Mouse (Mus musculus): ENCODE results near the gene Klhl32.
"Not testable (repeated sequence)": the region's sequence is repeated elsewhere in the genome, so short reads cannot be mapped to it uniquely, and the experiment has no call there.

The Klhl32 gene

DNA sequence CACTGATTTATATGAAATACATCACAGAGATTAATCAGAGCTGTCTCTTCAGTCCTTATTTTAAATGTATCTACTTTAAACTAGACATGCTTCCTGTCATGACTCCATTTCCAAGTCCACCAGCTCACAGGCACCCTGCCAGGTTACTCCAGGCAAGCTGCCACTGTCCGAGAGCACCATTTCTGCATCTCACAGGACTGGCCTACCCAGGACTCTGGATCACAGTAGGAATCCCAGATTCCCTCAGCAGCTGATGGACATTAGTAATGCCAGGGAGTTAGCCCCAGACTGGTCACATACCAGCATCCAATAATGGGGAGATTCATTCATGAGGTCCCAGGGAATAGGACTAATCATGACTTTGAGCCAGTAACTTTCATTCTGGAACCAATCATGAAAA is 54.7 kb downstream of the Klhl32 start:
- no peak for DNase-seq (ENCODE audit: low read depth, low spot score)

DNA sequence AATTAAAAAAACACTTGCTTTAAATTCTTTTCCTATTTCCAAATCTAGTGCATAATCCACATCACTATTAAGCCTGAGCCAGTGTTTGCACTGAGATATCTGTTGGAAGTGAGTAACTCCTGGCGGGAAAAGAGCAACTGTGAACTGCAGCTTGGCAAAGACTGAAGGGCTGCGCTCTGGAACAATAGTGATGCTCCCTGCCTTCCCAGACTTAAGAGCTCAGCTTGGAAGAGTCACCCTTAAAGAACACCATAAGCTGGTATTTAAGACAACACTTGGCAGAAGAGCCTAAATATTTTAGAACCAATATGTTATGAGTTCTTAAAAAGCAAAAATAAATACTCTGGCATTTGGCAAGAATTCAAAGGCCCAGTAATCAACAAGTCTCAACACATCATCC is 55.7 kb downstream of the Klhl32 start:
- DNase-seq (ENCODE audit: low read depth, low spot score), result no peak

DNA sequence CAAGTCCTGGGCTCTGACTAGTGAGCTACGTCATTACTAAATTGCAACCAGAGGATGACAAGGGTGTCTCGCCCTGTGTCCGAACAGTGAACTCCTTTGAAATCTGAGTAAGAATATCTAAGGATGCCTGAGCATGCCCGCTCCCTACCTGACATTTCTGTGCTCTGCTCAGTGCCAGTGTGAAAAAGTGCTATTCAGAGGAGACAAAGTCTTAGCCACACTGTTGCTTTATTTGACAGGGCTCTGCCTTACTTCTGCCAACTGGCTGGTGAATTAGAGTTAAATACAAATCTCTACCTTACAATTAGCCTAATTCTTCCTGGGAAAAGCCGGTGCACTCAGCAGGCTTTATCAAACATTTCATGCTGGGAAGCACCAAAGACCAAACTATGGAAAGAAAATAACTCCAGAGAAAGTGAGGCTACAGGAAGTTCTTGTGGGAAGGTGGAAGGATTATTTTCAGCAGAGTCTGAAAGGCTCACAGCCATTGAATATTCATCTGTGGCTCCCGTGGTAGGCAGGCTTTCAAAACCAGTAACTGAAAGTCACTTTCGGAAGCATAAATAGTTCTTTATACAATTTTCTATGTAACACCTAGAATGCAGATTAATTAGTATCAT is 57.1 kb downstream of the Klhl32 start:
- no peak for DNase-seq (ENCODE audit: low read depth, low spot score)

GRCm38 (mm10) chr4:24792416-24792981 is 58.4 kb downstream of the Klhl32 start:
- DNase-seq (ENCODE audit: low read depth, low spot score), result no peak

DNA sequence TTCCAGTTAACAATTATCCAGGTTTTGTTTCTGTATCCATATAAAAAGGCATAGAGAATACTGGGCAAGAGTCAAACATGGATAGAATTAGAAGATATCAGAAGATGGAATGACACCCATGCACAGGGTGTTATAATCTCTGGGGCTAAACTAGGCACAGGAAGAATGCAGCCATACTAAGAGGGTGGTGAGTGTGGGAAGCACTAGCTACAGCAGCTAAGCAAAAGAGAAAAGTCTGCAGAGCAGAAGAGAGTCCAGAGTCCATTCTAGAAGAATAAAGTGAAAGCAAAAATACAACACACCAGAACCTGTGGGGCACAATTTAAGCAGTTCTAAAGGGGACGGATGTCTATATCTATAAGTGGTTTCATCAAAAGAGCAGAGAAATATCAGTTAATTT is 61.6 kb downstream of the Klhl32 start:
- no peak for DNase-seq (ENCODE audit: low read depth, low spot score)

- no peak for DNase-seq (ENCODE audit: low read depth, low spot score)
Observed at GRCm38 (mm10) chr4:24785757-24786532, 65.0 kb downstream of the Klhl32 start.

- no peak for DNase-seq (ENCODE audit: low read depth, low spot score)
Observed at GRCm38 (mm10) chr4:24765919-24766318, 85.0 kb downstream of the Klhl32 start.

DNA sequence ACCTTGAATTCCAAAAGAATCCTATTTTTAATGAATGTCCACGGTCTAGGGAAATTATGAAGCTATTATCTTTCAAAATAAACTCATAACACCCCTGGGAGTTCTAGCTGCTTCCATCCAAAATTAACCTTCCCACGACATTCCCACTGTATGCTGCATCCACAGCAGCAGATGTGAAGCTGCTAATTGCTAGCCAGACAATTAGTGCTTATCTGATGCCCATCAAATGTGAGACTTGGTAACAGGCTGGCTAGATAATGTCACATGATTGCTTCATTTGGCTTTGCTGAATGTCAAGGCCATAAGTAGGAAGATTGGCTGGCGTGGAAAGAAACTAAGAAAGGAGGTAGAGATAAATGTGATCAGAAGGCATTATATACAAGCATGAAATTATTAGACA is 85.5 kb downstream of the Klhl32 start:
- DNase-seq (ENCODE audit: low read depth, low spot score), result no peak

- DNase-seq (ENCODE audit: low read depth, low spot score), result no peak
Observed at GRCm38 (mm10) chr4:24764558-24764957, 86.4 kb downstream of the Klhl32 start.

GRCm38 (mm10) chr4:24763451-24763850 is 87.5 kb downstream of the Klhl32 start:
- no peak for DNase-seq (ENCODE audit: low read depth, low spot score)

DNA sequence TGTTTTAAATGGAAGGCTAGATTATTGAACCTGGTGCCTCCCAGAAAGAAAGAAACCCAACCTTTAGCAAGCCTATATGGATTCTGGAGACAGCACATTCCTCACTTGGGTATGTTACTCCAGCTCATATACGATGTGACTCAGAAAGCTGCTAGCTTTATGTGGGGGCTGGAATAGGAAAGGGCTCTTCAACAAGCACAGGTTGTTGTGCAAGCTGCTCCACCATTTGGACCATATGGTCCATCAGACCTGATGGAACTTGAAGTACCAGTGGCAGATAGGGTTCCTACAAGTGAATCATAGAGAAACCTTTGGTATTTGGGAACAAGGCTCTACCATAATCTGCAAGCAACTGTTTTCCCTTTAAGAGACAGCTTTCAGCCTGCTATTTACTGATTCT is 92.0 kb downstream of the Klhl32 start:
- no peak for DNase-seq (ENCODE audit: low read depth, low spot score)

GRCm38 (mm10) chr4:24752517-24753208 is 98.3 kb downstream of the Klhl32 start:
- no peak for DNase-seq (ENCODE audit: low read depth, low spot score)

DNA sequence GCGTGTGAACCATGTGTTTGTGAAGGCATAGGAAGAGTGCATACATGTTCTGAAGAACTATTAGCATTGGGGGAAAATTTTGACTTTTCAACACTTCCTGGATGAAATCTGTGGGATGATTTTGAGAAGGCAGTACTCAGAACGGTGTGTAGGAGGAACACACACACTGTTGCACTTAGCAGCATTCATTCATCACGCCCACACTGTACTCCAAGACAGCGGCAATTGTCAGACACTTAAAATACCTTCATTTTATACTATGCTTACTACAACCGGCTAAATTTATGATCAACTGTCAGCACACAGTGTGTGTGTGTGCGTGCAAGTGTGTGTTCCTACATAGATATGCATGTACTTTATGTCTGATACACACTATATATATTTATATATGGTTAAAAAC is 113.8 kb downstream of the Klhl32 start:
- DNase-seq (ENCODE audit: low read depth, low spot score), result no peak

- DNase-seq (ENCODE audit: low read depth, low spot score), result peak; percentile 50
Observed at GRCm38 (mm10) chr4:24720834-24721233, 130.1 kb downstream of the Klhl32 start.

GRCm38 (mm10) chr4:24715559-24715958 is 135.4 kb downstream of the Klhl32 start:
- DNase-seq (ENCODE audit: low read depth, low spot score), result no peak

GRCm38 (mm10) chr4:24714367-24714766 is 136.6 kb downstream of the Klhl32 start:
- no peak for DNase-seq (ENCODE audit: low read depth, low spot score)

DNA sequence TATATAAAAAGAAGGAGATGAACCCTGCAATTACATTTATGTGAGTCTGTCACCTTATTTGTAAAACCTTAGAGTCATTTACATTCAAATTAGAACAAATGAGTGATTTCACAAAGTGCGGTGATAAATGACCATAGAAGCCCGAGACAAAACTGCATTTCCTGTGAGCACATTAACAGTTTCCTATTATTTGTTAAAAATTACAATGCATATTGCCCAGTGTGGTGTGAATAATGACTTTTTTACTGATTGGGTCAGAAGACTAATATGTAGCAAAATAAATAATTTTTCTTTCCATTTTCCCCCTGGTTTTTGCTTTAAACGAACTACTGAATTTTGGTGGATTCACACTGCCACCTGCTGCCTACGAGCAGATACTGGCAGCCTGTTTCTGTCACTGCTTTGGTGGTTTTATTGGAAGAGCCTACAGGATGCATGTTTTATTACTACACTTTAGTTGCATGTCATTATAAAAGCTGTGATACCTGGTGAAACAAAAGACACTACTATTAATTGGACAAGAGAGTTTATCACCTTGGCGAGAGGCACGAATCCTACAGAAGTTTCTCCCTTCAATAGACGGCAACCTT is 152.3 kb downstream of the Klhl32 start:
- no peak for DNase-seq (ENCODE audit: low read depth, low spot score)

DNA sequence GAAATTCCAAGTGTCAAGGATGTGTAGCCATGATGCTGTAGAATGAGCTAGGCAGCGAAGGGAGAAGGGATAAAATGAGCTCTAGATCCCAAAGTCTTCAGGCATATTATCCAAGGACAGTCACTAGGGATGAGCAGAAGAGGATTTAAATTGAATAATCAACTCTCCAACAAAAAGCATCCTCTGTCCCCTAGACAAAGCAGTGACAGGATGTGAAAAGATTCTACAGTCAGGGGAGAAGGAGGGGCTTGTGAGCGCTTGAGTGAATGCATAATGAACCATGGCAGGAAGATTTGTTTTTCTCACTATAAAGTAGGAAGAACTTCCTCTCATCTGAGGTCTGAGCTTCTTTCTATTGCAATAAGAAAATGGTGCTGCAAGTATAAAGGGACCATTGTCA is 170.8 kb downstream of the Klhl32 start:
- DNase-seq (ENCODE audit: low read depth, low spot score), result no peak

- DNase-seq (ENCODE audit: low read depth, low spot score), result no peak
Observed at GRCm38 (mm10) chr4:24670007-24670406, 180.9 kb downstream of the Klhl32 start.

DNA sequence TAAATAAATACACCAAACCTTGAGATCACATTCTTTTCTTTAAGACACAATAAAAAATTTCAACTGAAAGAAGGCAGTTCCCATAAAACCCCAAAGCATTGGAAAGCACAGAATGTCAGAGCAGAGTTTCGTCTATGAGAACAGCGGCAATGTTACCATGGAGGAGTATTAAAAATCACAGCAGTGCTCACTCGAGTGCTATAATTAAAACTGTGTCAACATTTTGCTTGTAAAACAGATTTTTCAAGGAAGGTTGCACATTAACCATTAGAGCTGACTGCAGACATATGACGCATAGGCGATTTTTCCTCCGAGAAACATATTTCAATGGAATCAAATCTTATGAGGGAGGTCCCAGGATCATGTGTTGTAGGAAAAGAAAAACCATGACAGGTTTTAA is 191.7 kb downstream of the Klhl32 start:
- no peak for DNase-seq (ENCODE audit: low read depth, low spot score)

DNA sequence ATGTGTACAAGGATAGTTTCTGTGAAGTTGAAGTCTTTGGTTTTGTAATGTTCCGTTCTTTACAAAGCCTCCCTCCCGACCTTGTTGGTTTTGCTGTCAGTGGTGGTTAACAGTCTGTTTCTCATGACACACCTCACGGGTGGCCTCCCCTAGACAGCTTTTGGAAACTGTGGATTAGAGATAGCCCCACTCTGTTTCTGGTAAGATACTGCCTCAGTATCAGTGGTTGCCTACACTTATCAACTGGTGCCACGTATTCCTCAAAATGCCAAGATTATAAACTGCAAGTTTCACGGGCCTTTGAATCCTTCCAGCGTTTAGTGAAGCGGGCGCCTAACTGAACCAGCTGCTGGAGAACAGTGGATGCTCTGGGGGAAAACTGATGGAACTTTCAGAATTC is 206.2 kb downstream of the Klhl32 start:
- not testable (repeated sequence) for DNase-seq (ENCODE audit: low read depth, low spot score)

DNA sequence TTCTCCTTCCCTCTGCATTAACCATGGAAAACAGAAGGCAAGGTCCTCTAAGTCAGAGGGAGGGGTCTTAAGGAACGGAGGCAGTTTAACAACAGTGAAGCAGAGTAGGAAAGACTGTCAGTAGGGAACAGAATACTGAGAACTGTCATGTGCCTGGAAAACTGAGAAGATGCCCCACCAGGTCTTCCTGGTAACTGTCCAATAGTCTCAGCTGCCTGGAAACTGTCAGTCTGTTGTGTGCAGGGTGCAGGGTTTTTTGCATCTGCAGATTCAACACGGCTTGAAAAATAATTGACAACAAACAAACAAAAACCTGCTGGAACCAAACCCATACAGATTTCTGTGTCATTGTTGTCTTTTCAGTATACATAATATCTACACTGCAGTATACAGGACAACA is 208.6 kb downstream of the Klhl32 start:
- DNase-seq (ENCODE audit: low read depth, low spot score), result no peak

Measured in embryo, embryonic 11.5 days (tissue).